Mouse (Mus musculus): ENCODE results near the gene Dnm3. TPM values are rescaled to one million over a fixed set of nuclear protein-coding genes. Genes with fewer than 3 reads are reported as not detected.

The Dnm3 gene
- polyA plus RNA-seq, 1 experiment from 2014 or later = 13.9 TPM

GRCm38 (mm10) chr1:162043788-162044717 lies 433.8 kb downstream of the Dnm3 start:
- WGBS = 62% methylated on average over 8 of the region's 8 CpGs
- H3K4me1 ChIP-seq (ENCODE audit: control insufficient read depth, insufficient read depth, low read length) = peaks cover 37% of the 10 kb centered on the region
- ATAC-seq (ENCODE audit: insufficient number of reproducible peaks, low FRiP score, low TSS enrichment, low read depth) (peak; percentile 71; the same call in 1 of the 2 replicates), DNase-seq (ENCODE audit: low spot score) (peak; percentile 41)
- H3K9me3 ChIP-seq (ENCODE audit: control insufficient read depth, low read length) = no peaks in the 10 kb centered on the region
- H3K27ac ChIP-seq (replicated peaks; ENCODE audit: low read depth, low read length) = peak overlapping the region; percentile 92
- no peak overlapping the region for H3K4me2 ChIP-seq (ENCODE audit: low read depth, severe bottlenecking)
- no peak overlapping the region for H3K9ac ChIP-seq (ENCODE audit: low read length)
- no peaks in the 10 kb centered on the region for H3K36me3 ChIP-seq (ENCODE audit: control insufficient read depth, insufficient read depth, low read length)
- H3K4me3 ChIP-seq (ENCODE audit: low read depth, low read length) = no peak overlapping the region
- H3K27me3 ChIP-seq (ENCODE audit: control insufficient read depth, insufficient read depth, low read length) = no peaks in the 10 kb centered on the region

- no peaks in the 10 kb centered on the region for H3K36me3 ChIP-seq (ENCODE audit: control insufficient read depth, insufficient read depth, low read length)
- no peaks in the 10 kb centered on the region for H3K9me3 ChIP-seq (ENCODE audit: control insufficient read depth, low read length)
- DNase-seq (ENCODE audit: low spot score) (no peak), ATAC-seq (ENCODE audit: insufficient number of reproducible peaks, low FRiP score, low TSS enrichment, low read depth) (no peak)
- no peak overlapping the region for H3K4me2 ChIP-seq (ENCODE audit: low read depth, severe bottlenecking)
- peaks cover 44% of the 10 kb centered on the region for H3K4me1 ChIP-seq (ENCODE audit: control insufficient read depth, insufficient read depth, low read length)
- no peaks in the 10 kb centered on the region for H3K27me3 ChIP-seq (ENCODE audit: control insufficient read depth, insufficient read depth, low read length)
- H3K9ac ChIP-seq (ENCODE audit: low read length) = no peak overlapping the region
- WGBS = 86% methylated on average over 1 of the region's 1 CpGs
- no peak overlapping the region for H3K4me3 ChIP-seq (ENCODE audit: low read depth, low read length)
- peak overlapping the region; percentile 92 for H3K27ac ChIP-seq (replicated peaks; ENCODE audit: low read depth, low read length)
Observed at GRCm38 (mm10) chr1:162043216-162043615, 434.6 kb downstream of the Dnm3 start.

- peaks cover 49% of the 10 kb centered on the region for H3K4me1 ChIP-seq (ENCODE audit: control insufficient read depth, insufficient read depth, low read length)
- no peak overlapping the region for H3K27ac ChIP-seq (replicated peaks; ENCODE audit: low read depth, low read length)
- H3K4me2 ChIP-seq (ENCODE audit: low read depth, severe bottlenecking) = no peak overlapping the region
- no peak overlapping the region for H3K4me3 ChIP-seq (ENCODE audit: low read depth, low read length)
- H3K9ac ChIP-seq (ENCODE audit: low read length) = no peak overlapping the region
- ATAC-seq (ENCODE audit: insufficient number of reproducible peaks, low FRiP score, low TSS enrichment, low read depth) (no peak), DNase-seq (ENCODE audit: low spot score) (no peak)
- 82% methylated on average over 5 of the region's 5 CpGs for WGBS
- H3K9me3 ChIP-seq (ENCODE audit: control insufficient read depth, low read length) = no peaks in the 10 kb centered on the region
- H3K36me3 ChIP-seq (ENCODE audit: control insufficient read depth, insufficient read depth, low read length) = no peaks in the 10 kb centered on the region
- H3K27me3 ChIP-seq (ENCODE audit: control insufficient read depth, insufficient read depth, low read length) = no peaks in the 10 kb centered on the region
Observed at GRCm38 (mm10) chr1:162042384-162042783, 435.4 kb downstream of the Dnm3 start.

GRCm38 (mm10) chr1:162040490-162041274 lies 437.2 kb downstream of the Dnm3 start:
- ATAC-seq (ENCODE audit: insufficient number of reproducible peaks, low FRiP score, low TSS enrichment, low read depth) (no peak), DNase-seq (ENCODE audit: low spot score) (no peak)
- WGBS = 84% methylated on average over 6 of the region's 6 CpGs
- no peaks in the 10 kb centered on the region for H3K36me3 ChIP-seq (ENCODE audit: control insufficient read depth, insufficient read depth, low read length)
- H3K27ac ChIP-seq (replicated peaks; ENCODE audit: low read depth, low read length) = peak overlapping the region; percentile 74
- no peak overlapping the region for H3K4me2 ChIP-seq (ENCODE audit: low read depth, severe bottlenecking)
- no peaks in the 10 kb centered on the region for H3K27me3 ChIP-seq (ENCODE audit: control insufficient read depth, insufficient read depth, low read length)
- H3K4me3 ChIP-seq (ENCODE audit: low read depth, low read length) = no peak overlapping the region
- no peaks in the 10 kb centered on the region for H3K9me3 ChIP-seq (ENCODE audit: control insufficient read depth, low read length)
- no peak overlapping the region for H3K9ac ChIP-seq (ENCODE audit: low read length)
- peaks cover 59% of the 10 kb centered on the region for H3K4me1 ChIP-seq (ENCODE audit: control insufficient read depth, insufficient read depth, low read length)

GRCm38 (mm10) chr1:162039808-162040207 lies 438.0 kb downstream of the Dnm3 start:
- peak overlapping the region; percentile 74 for H3K27ac ChIP-seq (replicated peaks; ENCODE audit: low read depth, low read length)

GRCm38 (mm10) chr1:162039011-162039595 lies 438.7 kb downstream of the Dnm3 start:
- H3K4me1 ChIP-seq (ENCODE audit: control insufficient read depth, insufficient read depth, low read length) = peaks cover 53% of the 10 kb centered on the region

More at GRCm38 (mm10) chr1:162039808-162040207, 438.0 kb downstream of the Dnm3 start:
- WGBS = 56% methylated on average over 7 of the region's 7 CpGs
- H3K4me2 ChIP-seq (ENCODE audit: low read depth, severe bottlenecking) = no peak overlapping the region
- DNase-seq (ENCODE audit: low spot score) (no peak), ATAC-seq (ENCODE audit: insufficient number of reproducible peaks, low FRiP score, low TSS enrichment, low read depth) (no peak)
- peaks cover 60% of the 10 kb centered on the region for H3K4me1 ChIP-seq (ENCODE audit: control insufficient read depth, insufficient read depth, low read length)
- H3K36me3 ChIP-seq (ENCODE audit: control insufficient read depth, insufficient read depth, low read length) = no peaks in the 10 kb centered on the region
- H3K9ac ChIP-seq (ENCODE audit: low read length) = no peak overlapping the region
- H3K9me3 ChIP-seq (ENCODE audit: control insufficient read depth, low read length) = no peaks in the 10 kb centered on the region
- no peaks in the 10 kb centered on the region for H3K27me3 ChIP-seq (ENCODE audit: control insufficient read depth, insufficient read depth, low read length)
- no peak overlapping the region for H3K4me3 ChIP-seq (ENCODE audit: low read depth, low read length)

GRCm38 (mm10) chr1:162038431-162038830 lies 439.4 kb downstream of the Dnm3 start:
- ATAC-seq (ENCODE audit: insufficient number of reproducible peaks, low FRiP score, low TSS enrichment, low read depth) (no peak), DNase-seq (ENCODE audit: low spot score) (no peak)
- Histone ChIP-seq H3K4me2 (ENCODE audit: low read depth, severe bottlenecking) (no peak overlapping the region), H3K36me3 (ENCODE audit: control insufficient read depth, insufficient read depth, low read length) (no peaks in the 10 kb centered on the region), H3K27me3 (ENCODE audit: control insufficient read depth, insufficient read depth, low read length) (no peaks in the 10 kb centered on the region), H3K4me3 (ENCODE audit: low read depth, low read length) (no peak overlapping the region), H3K9ac (ENCODE audit: low read length) (no peak overlapping the region), H3K9me3 (ENCODE audit: control insufficient read depth, low read length) (no peaks in the 10 kb centered on the region), H3K27ac (replicated peaks; ENCODE audit: low read depth, low read length) (peak overlapping the region; percentile 97), H3K4me1 (ENCODE audit: control insufficient read depth, insufficient read depth, low read length) (peaks cover 47% of the 10 kb centered on the region)
- WGBS = 68% methylated on average over 5 of the region's 5 CpGs

More at GRCm38 (mm10) chr1:162039011-162039595, 438.7 kb downstream of the Dnm3 start:
- no peak overlapping the region for H3K9ac ChIP-seq (ENCODE audit: low read length)
- no peaks in the 10 kb centered on the region for H3K9me3 ChIP-seq (ENCODE audit: control insufficient read depth, low read length)
- no peak for ATAC-seq (ENCODE audit: insufficient number of reproducible peaks, low FRiP score, low TSS enrichment, low read depth)
- no peak for DNase-seq (ENCODE audit: low spot score)
- H3K36me3 ChIP-seq (ENCODE audit: control insufficient read depth, insufficient read depth, low read length) = no peaks in the 10 kb centered on the region
- H3K4me3 ChIP-seq (ENCODE audit: low read depth, low read length) = no peak overlapping the region
- 65% methylated on average over 9 of the region's 9 CpGs for WGBS
- peak overlapping the region; percentile 97 for H3K27ac ChIP-seq (replicated peaks; ENCODE audit: low read depth, low read length)
- H3K4me2 ChIP-seq (ENCODE audit: low read depth, severe bottlenecking) = no peak overlapping the region
- no peaks in the 10 kb centered on the region for H3K27me3 ChIP-seq (ENCODE audit: control insufficient read depth, insufficient read depth, low read length)

- Histone ChIP-seq H3K9me3 (ENCODE audit: control insufficient read depth, low read length) (no peaks in the 10 kb centered on the region), H3K36me3 (ENCODE audit: control insufficient read depth, insufficient read depth, low read length) (no peaks in the 10 kb centered on the region), H3K4me2 (ENCODE audit: low read depth, severe bottlenecking) (no peak overlapping the region), H3K27me3 (ENCODE audit: control insufficient read depth, insufficient read depth, low read length) (no peaks in the 10 kb centered on the region), H3K27ac (replicated peaks; ENCODE audit: low read depth, low read length) (peak overlapping the region; percentile 97), H3K4me3 (ENCODE audit: low read depth, low read length) (no peak overlapping the region), H3K9ac (ENCODE audit: low read length) (no peak overlapping the region), H3K4me1 (ENCODE audit: control insufficient read depth, insufficient read depth, low read length) (peaks cover 43% of the 10 kb centered on the region)
- WGBS = 46% methylated on average over 10 of the region's 10 CpGs
- ATAC-seq (ENCODE audit: insufficient number of reproducible peaks, low FRiP score, low TSS enrichment, low read depth) (peak; percentile 32; the same call in 1 of the 2 replicates), DNase-seq (ENCODE audit: low spot score) (peak; percentile 64)
Observed at GRCm38 (mm10) chr1:162037968-162038421, 439.8 kb downstream of the Dnm3 start.
